Mouse (Mus musculus): ENCODE results near the gene Cd200r1. TPM values are rescaled to one million over a fixed set of nuclear protein-coding genes. Genes with fewer than 3 reads are reported as not detected.

Cd200r1 gene
- polyA plus RNA-seq, 1 experiment: not detected

- Histone ChIP-seq H3K27ac (ENCODE audit: insufficient read depth, low read length) (no peak overlapping the region), H3K27me3 (ENCODE audit: control insufficient read depth, insufficient read depth, low read length, poor library complexity, severe bottlenecking) (no peaks in the 10 kb centered on the region; the same call in 1 of the 2 replicates), H3K4me3 (ENCODE audit: low read depth, low read length) (no peak overlapping the region), H3K9me3 (replicated peaks; ENCODE audit: control insufficient read depth, insufficient read depth, low read length, poor library complexity, severe bottlenecking) (no peaks in the 10 kb centered on the region), H3K4me1 (ENCODE audit: control insufficient read depth, insufficient read depth, low read length) (peaks cover 6% of the 10 kb centered on the region), H3K9ac (ENCODE audit: low read depth, poor library complexity, severe bottlenecking) (no peak overlapping the region), H3K36me3 (ENCODE audit: control insufficient read depth, insufficient read depth, low read length, poor library complexity, severe bottlenecking) (no peaks in the 10 kb centered on the region)
- TF ChIP-seq POLR2A (IDR thresholded peaks at IDR 0.05; ENCODE audit: insufficient read depth, low read length): no peak
- TF ChIP-seq EP300 (IDR thresholded peaks at IDR 0.05; ENCODE audit: insufficient read depth, low read depth, low read length): no peak
- no peak for TF ChIP-seq CTCF (IDR thresholded peaks at IDR 0.05; ENCODE audit: low read depth, low read length)
These were observed 2.4 kb downstream of the Cd200r1 start for GRCm38 (mm10) chr16:44767967-44768366.

GRCm38 (mm10) chr16:44772577-44772976 lies 7.0 kb downstream of the Cd200r1 start:
- Histone ChIP-seq H3K27me3 (ENCODE audit: control insufficient read depth, insufficient read depth, low read length, poor library complexity, severe bottlenecking) (no peaks in the 10 kb centered on the region), H3K9ac (ENCODE audit: low read depth, poor library complexity, severe bottlenecking) (no peak overlapping the region), H3K9me3 (replicated peaks; ENCODE audit: control insufficient read depth, insufficient read depth, low read length, poor library complexity, severe bottlenecking) (no peaks in the 10 kb centered on the region), H3K4me1 (ENCODE audit: control insufficient read depth, insufficient read depth, low read length) (no peaks in the 10 kb centered on the region), H3K4me3 (ENCODE audit: low read depth, low read length) (no peak overlapping the region), H3K36me3 (ENCODE audit: control insufficient read depth, insufficient read depth, low read length, poor library complexity, severe bottlenecking) (no peaks in the 10 kb centered on the region), H3K27ac (ENCODE audit: insufficient read depth, low read length) (no peak overlapping the region)
- TF ChIP-seq POLR2A (IDR thresholded peaks at IDR 0.05; ENCODE audit: insufficient read depth, low read length) (no peak), EP300 (IDR thresholded peaks at IDR 0.05; ENCODE audit: insufficient read depth, low read depth, low read length) (no peak), CTCF (IDR thresholded peaks at IDR 0.05; ENCODE audit: low read depth, low read length) (no peak)

- Histone ChIP-seq H3K4me1 (ENCODE audit: control insufficient read depth, insufficient read depth, low read length) (no peaks in the 10 kb centered on the region), H3K9me3 (replicated peaks; ENCODE audit: control insufficient read depth, insufficient read depth, low read length, poor library complexity, severe bottlenecking) (no peaks in the 10 kb centered on the region), H3K9ac (ENCODE audit: low read depth, poor library complexity, severe bottlenecking) (no peak overlapping the region), H3K27me3 (ENCODE audit: control insufficient read depth, insufficient read depth, low read length, poor library complexity, severe bottlenecking) (no peaks in the 10 kb centered on the region), H3K4me3 (ENCODE audit: low read depth, low read length) (no peak overlapping the region), H3K27ac (ENCODE audit: insufficient read depth, low read length) (no peak overlapping the region), H3K36me3 (ENCODE audit: control insufficient read depth, insufficient read depth, low read length, poor library complexity, severe bottlenecking) (no peaks in the 10 kb centered on the region)
- TF ChIP-seq POLR2A (IDR thresholded peaks at IDR 0.05; ENCODE audit: insufficient read depth, low read length) (no peak), EP300 (IDR thresholded peaks at IDR 0.05; ENCODE audit: insufficient read depth, low read depth, low read length) (no peak), CTCF (IDR thresholded peaks at IDR 0.05; ENCODE audit: low read depth, low read length) (no peak)
These were observed 8.1 kb downstream of the Cd200r1 start for GRCm38 (mm10) chr16:44773673-44774072.

GRCm38 (mm10) chr16:44774201-44774600 lies 8.7 kb downstream of the Cd200r1 start:
- Histone ChIP-seq H3K27ac (ENCODE audit: insufficient read depth, low read length) (no peak overlapping the region), H3K9ac (ENCODE audit: low read depth, poor library complexity, severe bottlenecking) (no peak overlapping the region), H3K4me3 (ENCODE audit: low read depth, low read length) (no peak overlapping the region), H3K4me1 (ENCODE audit: control insufficient read depth, insufficient read depth, low read length) (no peaks in the 10 kb centered on the region), H3K9me3 (replicated peaks; ENCODE audit: control insufficient read depth, insufficient read depth, low read length, poor library complexity, severe bottlenecking) (no peaks in the 10 kb centered on the region), H3K27me3 (ENCODE audit: control insufficient read depth, insufficient read depth, low read length, poor library complexity, severe bottlenecking) (no peaks in the 10 kb centered on the region), H3K36me3 (ENCODE audit: control insufficient read depth, insufficient read depth, low read length, poor library complexity, severe bottlenecking) (no peaks in the 10 kb centered on the region)
- no peak for TF ChIP-seq POLR2A (IDR thresholded peaks at IDR 0.05; ENCODE audit: insufficient read depth, low read length)

GRCm38 (mm10) chr16:44778538-44779147 lies 13.1 kb downstream of the Cd200r1 start:
- TF ChIP-seq CTCF (IDR thresholded peaks at IDR 0.05; ENCODE audit: low read depth, low read length) (no peak), POLR2A (IDR thresholded peaks at IDR 0.05; ENCODE audit: insufficient read depth, low read length) (no peak), EP300 (IDR thresholded peaks at IDR 0.05; ENCODE audit: insufficient read depth, low read depth, low read length) (no peak)
- Histone ChIP-seq H3K9ac (ENCODE audit: low read depth, poor library complexity, severe bottlenecking) (no peak overlapping the region), H3K36me3 (ENCODE audit: control insufficient read depth, insufficient read depth, low read length, poor library complexity, severe bottlenecking) (no peaks in the 10 kb centered on the region), H3K27me3 (ENCODE audit: control insufficient read depth, insufficient read depth, low read length, poor library complexity, severe bottlenecking) (no peaks in the 10 kb centered on the region), H3K27ac (ENCODE audit: insufficient read depth, low read length) (no peak overlapping the region), H3K4me3 (ENCODE audit: low read depth, low read length) (no peak overlapping the region), H3K9me3 (replicated peaks; ENCODE audit: control insufficient read depth, insufficient read depth, low read length, poor library complexity, severe bottlenecking) (no peaks in the 10 kb centered on the region), H3K4me1 (ENCODE audit: control insufficient read depth, insufficient read depth, low read length) (no peaks in the 10 kb centered on the region)

GRCm38 (mm10) chr16:44779494-44779893 lies 14.0 kb downstream of the Cd200r1 start:
- H3K9me3 ChIP-seq (replicated peaks; ENCODE audit: control insufficient read depth, insufficient read depth, low read length, poor library complexity, severe bottlenecking): no peaks in the 10 kb centered on the region
- no peak overlapping the region for H3K9ac ChIP-seq (ENCODE audit: low read depth, poor library complexity, severe bottlenecking)
- no peaks in the 10 kb centered on the region for H3K27me3 ChIP-seq (ENCODE audit: control insufficient read depth, insufficient read depth, low read length, poor library complexity, severe bottlenecking)
- no peak overlapping the region for H3K27ac ChIP-seq (ENCODE audit: insufficient read depth, low read length)
- no peaks in the 10 kb centered on the region for H3K36me3 ChIP-seq (ENCODE audit: control insufficient read depth, insufficient read depth, low read length, poor library complexity, severe bottlenecking)
- no peaks in the 10 kb centered on the region for H3K4me1 ChIP-seq (ENCODE audit: control insufficient read depth, insufficient read depth, low read length)
- no peak for TF ChIP-seq POLR2A (IDR thresholded peaks at IDR 0.05; ENCODE audit: insufficient read depth, low read length)
- TF ChIP-seq EP300 (IDR thresholded peaks at IDR 0.05; ENCODE audit: insufficient read depth, low read depth, low read length): no peak
- no peak for TF ChIP-seq CTCF (IDR thresholded peaks at IDR 0.05; ENCODE audit: low read depth, low read length)
- no peak overlapping the region for H3K4me3 ChIP-seq (ENCODE audit: low read depth, low read length)
